Mouse (Mus musculus) liver, postnatal 0 days (tissue): ENCODE measurements around the gene Ifngr1. TPM values are rescaled to one million over a fixed set of nuclear protein-coding genes. Genes with fewer than 3 reads are reported as not detected.
A peak's percentile ranks its signal among the peaks of the same experiment; 100 is the strongest.

Experiments used
- ATAC-seq: fragments of 200-750 bp; cut with Nextera tagmentation; 2 replicates; pipeline ENCODE4 v1.8.0; 2017; ENCODE audit warnings: mild to moderate bottlenecking, moderate library complexity
- DNase-seq: peaks from one replicate; pipeline ENCODE4 v3.0.0-alpha.2; 2016
- H3K27ac ChIP-seq: fragments of 300-500 bp; sonication (generic); 2 replicates; pipeline ENCODE4 v1.5.1; 2014; ENCODE audit warnings: antibody characterized with exemption, moderate library complexity, mild to moderate bottlenecking, low read depth
- H3K27me3 ChIP-seq: fragments of 300-500 bp; sonication (generic); 2 replicates; pipeline ENCODE4 v1.6.1; 2014; ENCODE audit warnings: low read length, control low read depth, mixed read lengths; ENCODE audit not compliant: insufficient read depth
- H3K36me3 ChIP-seq: fragments of 300-500 bp; sonication (generic); replicated peaks from 2 replicates; pipeline ENCODE4 v1.6.1; 2014; ENCODE audit warnings: mild to moderate bottlenecking, control low read depth, low read length, moderate library complexity, mixed read lengths; ENCODE audit not compliant: insufficient read depth
- H3K4me1 ChIP-seq: fragments of 300-500 bp; sonication (generic); 2 replicates; pipeline ENCODE4 v1.6.1; 2014; ENCODE audit warnings: antibody characterized with exemption, mild to moderate bottlenecking, control low read depth; ENCODE audit not compliant: insufficient read depth
- H3K4me2 ChIP-seq: fragments of 300-500 bp; sonication (generic); 2 replicates; pipeline ENCODE4 v1.6.1; 2014; ENCODE audit warnings: low read depth, mild to moderate bottlenecking, low read length, moderate library complexity, mixed read lengths
- H3K4me3 ChIP-seq: fragments of 300-500 bp; sonication (generic); 2 replicates; pipeline ENCODE4 v1.5.1; 2014; ENCODE audit warnings: low read depth, low read length
- H3K9ac ChIP-seq: fragments of 300-500 bp; sonication (generic); replicated peaks from 2 replicates; pipeline ENCODE4 v1.6.1; 2014; ENCODE audit warnings: mild to moderate bottlenecking, moderate library complexity
- H3K9me3 ChIP-seq: fragments of 300-500 bp; sonication (generic); 2 replicates; pipeline ENCODE4 v1.6.1; 2016; ENCODE audit warnings: mild to moderate bottlenecking, control low read depth, low read length, mixed read lengths
- CTCF ChIP-seq: sonication (generic); IDR thresholded peaks from 2 replicates; pipeline ENCODE4 v1.5.1; 2016; ENCODE audit warnings: antibody characterized with exemption, low read depth
- EP300 ChIP-seq: IDR thresholded peaks from 2 replicates; pipeline ENCODE4 v1.6.1; 2016; ENCODE audit warnings: antibody characterized with exemption, low read depth, mild to moderate bottlenecking
- WGBS: fragments of 180-500 bp; shearing (Covaris S2); extraction: QIAGEN DNeasy Blood & Tissue Kit; methylation state at CpG from one replicate; pipeline ENCODE4 v1.1.7; 2014; ENCODE audit not compliant: insufficient replicate concordance; 5-methylcytosine and 5-hydroxymethylcytosine counted together
- polyA plus RNA-seq: library from polyadenylated mRNA; unstranded; fragments of >200 nt; fragmentation: Nextera tagmentation; extraction: Ambion mirVana; gene quantifications from 2 replicates; pipeline ENCODE4 v1.2.1, GENCODE M21; 2015

Gene Ifngr1
- polyA plus RNA-seq, 1 experiment from 2014 or later = 68.9 TPM

- DNase-seq (no peak), ATAC-seq (no peak)
- no peak for TF ChIP-seq CTCF
- TF ChIP-seq EP300 = no peak
- Histone ChIP-seq H3K9me3 (no peaks in the 10 kb centered on the region), H3K9ac (no peak overlapping the region), H3K4me1 (peaks cover 11% of the 10 kb centered on the region; the same call in 1 of the 2 replicates), H3K27me3 (no peaks in the 10 kb centered on the region), H3K4me2 (no peak overlapping the region), H3K27ac (peak overlapping the region; percentile 59; the same call in 1 of the 2 replicates), H3K4me3 (no peak overlapping the region), H3K36me3 (no peaks in the 10 kb centered on the region)
- WGBS = 36% methylated on average over 1 of the region's 1 CpGs
These were observed 21.0 kb upstream of the Ifngr1 start for GRCm38 (mm10) chr10:19570716-19571115.

- ATAC-seq = no peak
- Histone ChIP-seq H3K4me2 (no peak overlapping the region), H3K36me3 (no peaks in the 10 kb centered on the region), H3K27ac (no peak overlapping the region), H3K9ac (no peak overlapping the region), H3K4me3 (no peak overlapping the region), H3K4me1 (peaks cover 8% of the 10 kb centered on the region), H3K27me3 (no peaks in the 10 kb centered on the region), H3K9me3 (no peaks in the 10 kb centered on the region)
- TF ChIP-seq EP300 = no peak
- TF ChIP-seq CTCF = no peak
- no peak for DNase-seq
- 81% methylated on average over 3 of the region's 3 CpGs for WGBS
These were observed 14.2 kb upstream of the Ifngr1 start for GRCm38 (mm10) chr10:19577571-19577970.

GRCm38 (mm10) chr10:19578001-19578400, 13.7 kb upstream of the Ifngr1 start:
- TF ChIP-seq EP300 = no peak
- no peak for TF ChIP-seq CTCF
- 49% methylated on average over 6 of the region's 6 CpGs for WGBS
- H3K9ac ChIP-seq = no peak overlapping the region
- H3K4me2 ChIP-seq = no peak overlapping the region
- no peak overlapping the region for H3K27ac ChIP-seq
- H3K9me3 ChIP-seq = no peaks in the 10 kb centered on the region
- no peak overlapping the region for H3K4me3 ChIP-seq
- peaks cover 12% of the 10 kb centered on the region for H3K4me1 ChIP-seq
- H3K27me3 ChIP-seq = no peaks in the 10 kb centered on the region
- ATAC-seq = no peak
- no peak for DNase-seq
- no peaks in the 10 kb centered on the region for H3K36me3 ChIP-seq

- DNase-seq = no peak
- Histone ChIP-seq H3K9ac (no peak overlapping the region), H3K9me3 (no peaks in the 10 kb centered on the region), H3K4me2 (peak overlapping the region; percentile 35), H3K27me3 (no peaks in the 10 kb centered on the region), H3K36me3 (no peaks in the 10 kb centered on the region), H3K4me1 (peaks cover 17% of the 10 kb centered on the region), H3K4me3 (peak overlapping the region; percentile 7; the same call in 1 of the 2 replicates), H3K27ac (no peak overlapping the region)
- WGBS = 45% methylated on average over 9 of the region's 9 CpGs
- TF ChIP-seq CTCF (no peak), EP300 (no peak)
- ATAC-seq = no peak
These were observed 13.3 kb upstream of the Ifngr1 start for GRCm38 (mm10) chr10:19578409-19578986.

- ATAC-seq = no peak
- H3K4me3 ChIP-seq = no peak overlapping the region
- H3K9me3 ChIP-seq = no peaks in the 10 kb centered on the region
These were observed 11.1 kb upstream of the Ifngr1 start for GRCm38 (mm10) chr10:19580660-19581059.

GRCm38 (mm10) chr10:19581844-19582582, 9.7 kb upstream of the Ifngr1 start:
- Histone ChIP-seq H3K9me3 (no peaks in the 10 kb centered on the region), H3K27me3 (no peaks in the 10 kb centered on the region), H3K4me1 (peaks cover 36% of the 10 kb centered on the region), H3K36me3 (no peaks in the 10 kb centered on the region), H3K4me3 (no peak overlapping the region), H3K4me2 (no peak overlapping the region), H3K27ac (peak overlapping the region; percentile 66), H3K9ac (no peak overlapping the region)
- WGBS = 32% methylated on average over 9 of the region's 9 CpGs
- ATAC-seq = no peak
- no peak for DNase-seq
- TF ChIP-seq EP300 = no peak
- TF ChIP-seq CTCF = no peak

More at GRCm38 (mm10) chr10:19580660-19581059, 11.1 kb upstream of the Ifngr1 start:
- 55% methylated on average over 3 of the region's 3 CpGs for WGBS
- no peak for DNase-seq
- Histone ChIP-seq H3K27me3 (no peaks in the 10 kb centered on the region), H3K4me2 (no peak overlapping the region), H3K4me1 (peaks cover 32% of the 10 kb centered on the region), H3K9ac (no peak overlapping the region), H3K27ac (no peak overlapping the region), H3K36me3 (no peaks in the 10 kb centered on the region)
- no peak for TF ChIP-seq EP300
